In the genomic region with DNA sequence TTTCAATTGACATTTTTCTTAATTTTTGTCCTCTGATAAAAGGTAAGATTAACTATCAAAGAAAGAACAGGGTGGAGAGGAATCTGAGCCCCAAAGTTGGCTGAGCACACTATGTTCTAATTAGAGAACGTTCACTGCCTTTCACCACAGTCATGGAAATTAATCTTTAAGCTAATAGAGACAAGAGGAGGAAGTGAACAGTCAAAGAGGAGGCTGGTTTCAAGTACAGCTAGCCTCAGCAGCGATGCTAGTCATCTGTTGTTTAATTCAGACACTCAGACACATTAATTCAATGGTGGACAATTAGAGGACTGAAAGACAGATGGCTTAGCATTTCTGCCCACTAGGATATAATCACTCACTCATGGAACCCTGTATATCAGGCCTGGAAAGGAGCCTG, we compare ENCODE assay signal across 22 mouse cellular contexts.
DNase-seq lines count a peak whose midpoint lies in the region; ATAC-seq lines count a peak whose summit lies in the region.
"Had no signal": no experiment of that assay in that cellular context is flagged by ENCODE, and none has a peak within 500 bp of the region (broad histone marks: within the 10 kb centered on the region; RNA-seq: fewer than 3 reads in every experiment).

No protein-coding gene starts in this region.

- WGBS in midbrain, embryonic 12.5 days, result 25% methylated on average over 2 of the region's 2 CpGs
- 44% methylated on average over 2 of the region's 2 CpGs for WGBS in midbrain, embryonic 10.5 days
- 4% methylated on average over 2 of the region's 2 CpGs for WGBS in forebrain, embryonic 16.5 days

- no peaks in the 10 kb centered on the region for H3K4me1 ChIP-seq in midbrain, embryonic 12.5 days
- H3K4me1 ChIP-seq in midbrain, embryonic 10.5 days, result no peaks in the 10 kb centered on the region
- no peaks in the 10 kb centered on the region for H3K4me1 ChIP-seq in forebrain, embryonic 16.5 days (replicated peaks; ENCODE audit: control insufficient read depth, insufficient read depth, low read length)
- H3K4me1 ChIP-seq: heart, embryonic 12.5 days; hindbrain, embryonic 12.5 days; limb, embryonic 15.5 days had no signal

- peak; percentile 80 for DNase-seq in kidney, adult 9 months
- no peak for DNase-seq in kidney, adult 18-20 months
- DNase-seq in midbrain, embryonic 10.5 days (ENCODE audit: low spot score), result no peak
- peak; percentile 5 for DNase-seq in brain, adult 2 months (ENCODE audit: low read depth, low spot score)
- DNase-seq in ovary, postnatal 36 days (ENCODE audit: low spot score), result no peak
- DNase-seq: adrenal gland, postnatal 14 days; cerebellum, adult 9-10 months; gastrocnemius, postnatal 14 days; heart, adult 11 months; heart, postnatal 10 days; left cerebral cortex, postnatal 4 days; right cerebral cortex, adult 18-20 months; right cerebral cortex, postnatal 4 days; thymus, adult 2 months; thymus, postnatal 4 days had no signal

- H3K4me2 ChIP-seq in midbrain, embryonic 12.5 days (replicated peaks), result no peak overlapping the region
- H3K4me2 ChIP-seq in forebrain, embryonic 16.5 days (ENCODE audit: low read length), result no peak overlapping the region
- H3K4me2 ChIP-seq: heart, embryonic 12.5 days; hindbrain, embryonic 12.5 days; limb, embryonic 15.5 days had no signal

- no peak overlapping the region for H3K9ac ChIP-seq in midbrain, embryonic 12.5 days (replicated peaks)
- no peak overlapping the region for H3K9ac ChIP-seq in forebrain, embryonic 16.5 days (replicated peaks; ENCODE audit: low read depth, low read length)
- H3K9ac ChIP-seq: heart, embryonic 12.5 days; hindbrain, embryonic 12.5 days; limb, embryonic 15.5 days had no signal

- no peaks in the 10 kb centered on the region for H3K36me3 ChIP-seq in midbrain, embryonic 12.5 days
- no peaks in the 10 kb centered on the region for H3K36me3 ChIP-seq in midbrain, embryonic 10.5 days
- H3K36me3 ChIP-seq in forebrain, embryonic 16.5 days (ENCODE audit: control insufficient read depth, insufficient read depth), result no peaks in the 10 kb centered on the region
- H3K36me3 ChIP-seq: heart, embryonic 12.5 days; hindbrain, embryonic 12.5 days; limb, embryonic 15.5 days had no signal

- H3K27me3 ChIP-seq in midbrain, embryonic 12.5 days, result no peaks in the 10 kb centered on the region
- H3K27me3 ChIP-seq in midbrain, embryonic 10.5 days (ENCODE audit: low read depth, poor library complexity, severe bottlenecking), result no peaks in the 10 kb centered on the region
- no peaks in the 10 kb centered on the region for H3K27me3 ChIP-seq in forebrain, embryonic 16.5 days (replicated peaks; ENCODE audit: control insufficient read depth, insufficient read depth, low read length)
- H3K27me3 ChIP-seq: heart, embryonic 12.5 days; hindbrain, embryonic 12.5 days; limb, embryonic 15.5 days had no signal

- H3K27ac ChIP-seq in midbrain, embryonic 12.5 days (replicated peaks), result no peak overlapping the region
- no peak overlapping the region for H3K27ac ChIP-seq in midbrain, embryonic 10.5 days (replicated peaks)
- no peak overlapping the region for H3K27ac ChIP-seq in forebrain, embryonic 16.5 days (ENCODE audit: low read length)
- H3K27ac ChIP-seq: hindbrain, embryonic 12.5 days; limb, embryonic 15.5 days; macrophage had no signal

- ATAC-seq in midbrain, embryonic 12.5 days (ENCODE audit: low FRiP score, low read depth), result peak; percentile 54; the same call in 1 of the 2 replicates
- peak; percentile 81 for ATAC-seq in forebrain, embryonic 16.5 days
- ATAC-seq: lung, postnatal 0 days had no signal

- no peaks in the 10 kb centered on the region for H3K9me3 ChIP-seq in midbrain, embryonic 12.5 days
- no peaks in the 10 kb centered on the region for H3K9me3 ChIP-seq in midbrain, embryonic 10.5 days (replicated peaks)
- no peaks in the 10 kb centered on the region for H3K9me3 ChIP-seq in forebrain, embryonic 16.5 days (ENCODE audit: control insufficient read depth, low read length)
- H3K9me3 ChIP-seq: heart, embryonic 12.5 days; hindbrain, embryonic 12.5 days; limb, embryonic 15.5 days had no signal

- no peak overlapping the region for H3K4me3 ChIP-seq in midbrain, embryonic 12.5 days
- no peak overlapping the region for H3K4me3 ChIP-seq in midbrain, embryonic 10.5 days
- no peak overlapping the region for H3K4me3 ChIP-seq in forebrain, embryonic 16.5 days (replicated peaks; ENCODE audit: low read length)
- H3K4me3 ChIP-seq: heart, embryonic 12.5 days; hindbrain, embryonic 12.5 days; limb, embryonic 15.5 days had no signal

Comparison
In these comparisons a context has a peak if more than half of its experiments do, and no peak if none do; other contexts are left out.
1. DNase-seq: peak in kidney, adult 9 months (single experiment) and brain, adult 2 months (single experiment); none in kidney, adult 18-20 months (single experiment), midbrain, embryonic 10.5 days (single experiment) and ovary, postnatal 36 days (single experiment).